Mouse (Mus musculus): ENCODE measurements around the gene St8sia1.

The St8sia1 gene

GRCm38 (mm10) chr6:142979665-142980660 lies 15.7 kb upstream of the St8sia1 start:
- DNase-seq (ENCODE audit: low spot score in 2 of 2): no peak

DNA sequence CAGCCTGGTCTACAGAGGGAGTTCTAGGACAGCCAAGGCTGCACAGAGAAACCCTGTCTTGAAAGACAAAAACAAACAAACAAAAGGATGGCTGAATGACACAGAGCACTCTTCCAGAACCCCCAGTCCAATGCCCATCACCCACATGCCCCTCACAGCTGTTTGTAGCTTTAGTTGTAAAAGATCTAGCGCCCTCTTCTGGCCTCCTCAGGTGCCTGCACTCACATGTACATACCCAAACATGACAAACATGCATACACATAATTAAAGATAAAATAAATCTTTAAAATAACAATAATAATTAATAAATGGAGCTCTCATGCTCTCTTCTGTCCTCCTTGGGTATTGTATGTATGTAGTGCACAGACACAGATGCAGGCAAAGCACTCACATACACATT lies 13.0 kb upstream of the St8sia1 start:
- no peak for DNase-seq (ENCODE audit: low spot score in 2 of 2)

DNA sequence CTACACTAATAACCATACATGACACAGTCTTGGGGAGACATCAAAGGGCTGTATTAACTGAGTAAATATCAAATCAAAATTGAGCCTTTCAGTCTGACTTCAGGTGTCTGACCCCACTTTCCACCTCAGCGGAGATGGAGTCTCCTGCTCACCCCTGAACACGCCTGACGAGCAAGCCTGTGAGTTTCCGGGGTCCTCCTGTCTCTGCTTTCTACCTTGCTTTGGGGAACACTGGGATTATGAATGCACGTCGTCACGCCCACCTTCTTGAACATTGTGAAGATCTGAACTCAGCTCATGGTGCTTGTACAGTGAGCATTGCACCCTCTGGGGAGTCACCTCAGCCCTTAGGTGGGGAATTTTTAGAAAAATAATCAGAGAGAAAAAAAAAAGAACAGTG lies 9.0 kb upstream of the St8sia1 start:
- no peak for DNase-seq (ENCODE audit: low spot score in 2 of 2)

DNA sequence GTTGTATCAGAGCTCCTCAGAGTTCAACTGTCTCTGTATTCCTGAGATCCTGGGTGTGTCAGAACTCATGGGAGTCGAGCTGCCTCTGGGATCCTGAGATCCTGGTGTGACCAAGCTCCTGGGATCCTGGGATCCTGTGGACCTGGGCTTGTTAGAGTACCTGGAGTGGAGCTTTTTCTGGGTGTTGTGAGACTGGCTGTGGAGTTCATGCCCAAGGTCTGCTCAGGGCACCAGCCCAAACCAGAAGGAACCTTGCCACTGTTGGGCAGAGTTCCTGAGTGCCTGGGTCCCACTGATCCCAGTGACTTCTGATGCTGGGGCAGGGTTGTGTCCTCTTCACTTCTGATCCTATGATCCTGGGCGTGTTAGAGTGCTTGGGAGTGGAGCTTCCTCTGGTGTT lies 8.0 kb upstream of the St8sia1 start:
- DNase-seq (ENCODE audit: low spot score in 2 of 2): no peak

DNA sequence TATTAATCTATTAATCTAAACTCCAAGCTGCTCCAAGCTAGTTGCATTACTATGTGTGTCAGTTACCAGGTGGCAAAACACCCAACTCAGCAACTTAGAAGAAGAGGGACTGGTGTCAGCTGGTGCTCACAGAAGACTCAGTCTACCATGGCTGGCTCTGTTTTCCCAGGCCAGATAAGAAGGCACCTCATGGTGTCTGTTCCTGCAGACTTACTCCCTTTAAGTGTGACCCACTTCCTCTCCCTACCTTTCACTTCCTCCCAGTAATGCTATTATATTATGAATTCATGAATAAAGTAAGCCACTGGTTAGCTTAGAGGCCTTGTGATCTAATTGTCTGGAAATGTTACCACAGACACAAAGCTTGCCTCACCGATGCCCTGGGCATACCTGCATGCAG lies 3.2 kb upstream of the St8sia1 start:
- no peak for DNase-seq (ENCODE audit: low spot score in 2 of 2)

GRCm38 (mm10) chr6:142964531-142965385 lies 506 bp upstream of the St8sia1 start:
- peak; percentile 82 to 83 for DNase-seq (ENCODE audit: low spot score in 2 of 2)

DNA sequence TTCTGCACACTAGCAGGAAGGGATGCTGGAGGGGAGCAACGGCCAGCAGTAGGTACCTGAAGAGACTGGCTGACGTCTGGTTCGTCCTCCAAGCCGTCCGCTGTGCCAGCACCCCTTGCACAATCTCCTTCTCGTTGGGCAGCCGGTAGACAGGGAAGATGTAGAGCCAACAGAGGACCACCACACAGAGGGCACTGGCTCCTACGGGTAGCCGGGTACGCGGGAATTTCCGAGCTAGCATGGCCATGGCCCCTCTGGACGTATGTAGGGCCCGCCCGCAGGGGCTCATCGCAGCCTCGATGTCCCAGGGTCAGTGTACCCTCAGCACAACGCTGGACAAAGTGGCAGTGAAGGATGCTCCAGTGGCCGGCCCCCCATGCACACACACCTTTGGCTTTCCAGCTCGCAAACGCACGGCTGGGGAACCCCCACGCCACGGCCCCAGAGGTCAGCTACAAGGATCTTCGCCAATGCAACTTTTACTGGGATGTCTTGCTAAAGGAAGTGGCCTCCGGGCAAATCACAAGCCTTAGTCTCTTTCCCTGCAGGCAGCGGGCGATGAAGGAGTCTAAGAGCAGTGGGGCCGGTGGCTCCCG lies 674 bp downstream of the St8sia1 start:
- DNase-seq (ENCODE audit: low spot score in 2 of 2): no peak

- DNase-seq (ENCODE audit: low spot score in 2 of 2): no peak
Measured at GRCm38 (mm10) chr6:142962881-142963280, 1.4 kb downstream of the St8sia1 start.

GRCm38 (mm10) chr6:142962476-142962875 lies 1.8 kb downstream of the St8sia1 start:
- DNase-seq (ENCODE audit: low spot score in 2 of 2): no peak

DNA sequence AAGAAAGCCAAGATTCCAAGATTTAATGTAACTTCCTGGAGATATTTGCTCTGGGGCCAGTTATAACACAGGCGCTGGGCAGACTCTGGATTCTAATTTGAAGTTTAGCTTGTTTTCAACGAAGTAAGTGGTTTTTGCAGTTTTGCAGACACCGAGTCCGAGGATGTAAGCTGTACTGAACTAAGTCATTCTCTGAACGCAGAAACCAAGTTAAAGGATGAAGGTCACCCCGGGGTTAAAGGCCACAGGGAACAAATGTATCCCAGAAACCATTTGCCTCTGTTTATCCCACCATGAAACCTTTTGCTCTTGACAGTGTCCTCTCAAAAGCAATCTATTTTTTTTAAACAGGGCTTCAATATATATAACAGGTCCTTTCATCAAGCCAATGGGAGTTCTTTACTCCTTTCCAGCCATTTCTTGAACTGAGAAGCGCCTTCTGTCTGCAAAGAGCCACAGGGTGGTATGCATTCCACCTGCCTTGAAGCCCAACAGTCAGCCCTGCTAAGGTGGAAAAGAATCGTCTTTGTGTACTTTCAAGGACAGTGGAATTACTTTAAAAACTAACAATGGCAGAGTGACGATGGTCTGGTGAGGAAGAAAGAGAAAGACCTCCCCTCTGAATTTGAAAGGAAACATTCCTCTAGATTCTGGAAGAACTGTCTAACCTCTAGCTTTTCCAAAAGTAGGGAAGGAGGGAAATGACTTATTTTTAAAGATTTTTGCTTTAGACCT lies 2.4 kb downstream of the St8sia1 start:
- no peak for DNase-seq (ENCODE audit: low spot score in 2 of 2)

DNA sequence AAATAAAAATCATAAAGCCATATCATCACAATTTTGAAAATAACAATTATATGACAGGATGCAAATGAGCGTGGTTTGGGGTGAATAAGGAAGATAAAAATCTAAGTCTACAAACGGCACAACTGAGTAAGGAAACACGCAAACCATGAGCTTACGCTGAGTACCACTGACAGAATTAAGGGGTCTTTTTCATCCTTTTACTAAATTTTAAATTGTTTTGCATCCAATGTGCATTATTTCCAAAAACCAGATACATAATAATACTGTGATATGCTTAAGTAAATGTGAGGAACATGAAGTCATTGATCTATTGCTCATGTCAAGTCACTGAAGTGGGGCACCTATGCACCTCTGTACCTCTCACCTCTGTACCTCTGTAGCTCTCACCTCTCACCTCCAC lies 7.7 kb downstream of the St8sia1 start:
- DNase-seq (ENCODE audit: low spot score in 2 of 2): no peak

- DNase-seq (ENCODE audit: low spot score in 2 of 2): no peak
Measured at GRCm38 (mm10) chr6:142955281-142955680, 9.0 kb downstream of the St8sia1 start.

DNA sequence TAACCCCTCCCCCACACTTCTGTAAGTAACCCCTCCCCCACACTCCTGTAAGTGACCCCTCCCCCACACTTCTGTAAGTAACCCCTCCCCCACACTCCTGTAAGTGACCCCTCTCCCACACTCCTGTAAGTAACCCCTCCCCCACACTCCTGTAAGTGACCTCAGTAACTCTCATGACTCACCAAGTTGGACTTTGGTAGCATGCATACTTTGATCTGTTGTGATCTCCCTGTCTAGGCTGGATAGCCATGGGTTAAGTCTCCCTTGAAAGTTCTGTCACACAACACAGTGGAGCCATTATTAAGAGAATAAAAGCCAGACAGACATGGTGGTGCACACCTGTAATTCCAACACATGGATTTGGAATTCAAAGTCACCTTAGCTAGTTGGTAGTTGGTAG lies 11.1 kb downstream of the St8sia1 start:
- no peak for DNase-seq (ENCODE audit: low spot score in 2 of 2)

GRCm38 (mm10) chr6:142952361-142952954 lies 11.8 kb downstream of the St8sia1 start:
- DNase-seq (ENCODE audit: low spot score in 2 of 2): no peak

DNA sequence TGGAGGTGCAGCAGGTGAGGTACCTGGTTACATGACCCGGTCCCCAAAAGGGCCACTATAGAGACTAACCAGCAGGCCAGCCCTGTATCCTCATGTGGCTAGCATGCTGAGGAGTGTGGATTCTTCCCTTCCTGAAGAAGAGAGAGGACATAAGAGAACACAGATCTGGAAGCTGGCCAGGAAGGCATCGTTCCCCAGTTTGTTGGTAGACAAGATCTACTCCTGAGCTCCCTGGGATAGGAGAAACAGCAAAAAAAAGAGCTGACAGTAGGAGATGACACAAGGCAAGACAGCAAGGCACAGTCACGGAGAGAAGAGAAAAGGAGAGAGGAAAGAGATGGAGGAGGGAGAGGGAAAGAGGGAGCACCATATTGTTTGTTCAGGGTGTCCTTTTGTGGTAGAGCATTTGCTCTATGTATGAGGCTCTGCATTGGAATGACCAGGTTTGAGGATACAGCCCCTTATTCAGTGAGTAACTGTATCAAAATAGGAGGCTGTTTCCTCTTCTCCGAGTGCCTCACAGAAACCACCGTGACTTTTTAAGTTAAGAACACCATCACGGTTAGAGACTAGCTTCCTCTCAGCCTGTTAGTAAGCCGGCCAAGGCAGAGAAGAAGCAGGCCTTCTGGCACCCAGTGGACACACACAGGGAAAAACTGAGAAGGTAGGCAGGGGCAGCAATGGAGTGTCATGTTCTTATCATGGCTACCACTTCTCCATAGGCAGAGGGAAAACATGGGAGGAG lies 12.5 kb downstream of the St8sia1 start:
- no peak for DNase-seq (ENCODE audit: low spot score in 2 of 2)

DNA sequence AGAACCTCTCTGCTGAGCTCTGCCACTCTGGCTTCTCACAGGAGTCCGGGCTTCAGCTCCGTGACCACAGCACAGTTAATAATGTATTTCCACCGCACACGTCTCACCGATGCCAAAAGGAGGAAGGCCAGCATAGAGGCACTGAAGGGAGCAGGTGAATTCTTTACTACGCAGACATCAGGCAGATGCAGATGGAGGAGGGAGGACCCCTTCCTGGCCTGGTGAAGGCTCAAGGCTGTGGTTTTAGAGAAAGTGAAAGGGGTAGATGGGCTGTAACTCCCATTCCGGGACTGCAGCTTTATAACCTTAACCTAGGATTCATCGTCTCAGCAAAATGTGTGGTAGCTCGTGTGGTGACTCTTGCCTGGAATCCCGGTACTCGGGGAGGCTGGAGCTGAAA lies 13.9 kb downstream of the St8sia1 start:
- no peak for DNase-seq (ENCODE audit: low spot score in 2 of 2)

GRCm38 (mm10) chr6:142948955-142949357 lies 15.3 kb downstream of the St8sia1 start:
- DNase-seq (ENCODE audit: low spot score in 2 of 2): peak; percentile 32

DNA sequence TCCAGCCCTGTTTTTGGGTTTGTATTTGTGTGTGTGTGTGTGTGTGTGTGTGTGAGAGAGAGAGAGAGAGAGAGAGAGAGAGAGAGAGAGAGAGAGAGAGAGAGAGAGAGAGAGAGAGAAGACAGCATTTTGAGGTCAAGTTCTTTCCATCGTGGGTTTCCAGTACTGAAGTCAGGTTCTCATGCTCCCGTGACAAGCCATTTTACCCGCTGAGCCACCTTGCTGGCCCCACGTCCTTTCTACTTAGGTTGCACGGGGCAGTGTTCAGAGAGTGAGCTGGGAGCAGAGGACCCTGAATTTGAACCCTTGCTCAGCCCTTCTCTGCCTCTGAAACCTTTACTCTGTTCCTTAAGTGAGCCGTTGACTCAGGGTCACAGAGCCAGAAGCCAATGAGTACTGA lies 17.2 kb downstream of the St8sia1 start:
- DNase-seq (ENCODE audit: low spot score in 2 of 2): no peak

DNA sequence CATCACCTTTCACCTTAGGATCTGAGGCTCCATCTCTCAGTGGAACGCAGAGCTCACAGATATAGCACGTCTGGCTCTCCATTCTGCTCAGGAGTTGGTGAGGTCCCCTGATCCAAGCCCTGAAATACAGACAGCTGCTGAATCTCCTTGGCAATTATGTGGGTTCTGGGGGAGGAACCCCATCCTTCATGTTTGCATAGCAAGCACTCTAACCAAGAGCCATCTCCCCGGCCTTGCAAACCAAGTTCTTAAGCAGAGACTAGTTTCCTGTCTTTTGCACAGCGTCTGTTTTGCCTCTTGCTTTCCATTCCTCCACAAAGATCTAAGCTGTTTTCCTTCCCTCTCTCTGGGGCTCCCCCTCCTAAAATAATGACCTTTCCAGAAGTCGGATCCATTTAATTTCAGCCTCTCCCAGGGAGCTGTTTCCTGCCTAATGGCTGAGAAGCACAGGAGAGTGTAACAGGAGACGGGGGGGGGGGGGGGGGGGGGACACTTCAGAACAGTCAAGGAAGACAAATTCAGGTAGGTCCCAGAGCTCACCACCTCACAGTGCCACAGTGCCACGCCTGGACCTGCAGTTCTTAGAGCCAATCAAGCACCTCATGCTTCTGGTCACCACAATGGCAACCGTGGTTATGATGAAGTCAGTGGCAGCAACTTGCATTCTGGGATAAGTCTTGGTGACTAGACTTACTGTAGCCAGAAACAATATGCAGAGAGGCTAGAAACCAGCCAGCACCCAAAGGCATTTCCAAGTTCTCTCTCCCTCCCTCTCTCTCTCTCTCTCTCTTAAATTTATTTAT lies 18.0 kb downstream of the St8sia1 start:
- no peak for DNase-seq (ENCODE audit: low spot score in 2 of 2)

- no peak for DNase-seq (ENCODE audit: low spot score in 2 of 2)
Measured at GRCm38 (mm10) chr6:142945461-142945860, 18.8 kb downstream of the St8sia1 start.

All from frontal cortex, postnatal 10 days (tissue).